Mouse (Mus musculus): ENCODE data around the gene Ksr2. TPM values are rescaled to one million over a fixed set of nuclear protein-coding genes. Genes with fewer than 3 reads are reported as not detected.

Gene Ksr2
- polyA plus RNA-seq, 1 experiment from 2014 or later: 0.15 TPM

GRCm38 (mm10) chr5:117457583-117457982 is 43.8 kb downstream of the Ksr2 start:
- Histone ChIP-seq H3K4me2 (replicated peaks) (no peak overlapping the region), H3K9me3 (no peaks in the 10 kb centered on the region), H3K4me1 (no peaks in the 10 kb centered on the region), H3K9ac (no peak overlapping the region), H3K4me3 (no peak overlapping the region), H3K27ac (no peak overlapping the region), H3K36me3 (no peaks in the 10 kb centered on the region), H3K27me3 (no peaks in the 10 kb centered on the region)
- no peak for ATAC-seq (ENCODE audit: low FRiP score, low read depth)
- 80% methylated on average over 8 of the region's 8 CpGs for WGBS

- Histone ChIP-seq H3K27me3 (no peaks in the 10 kb centered on the region), H3K4me3 (no peak overlapping the region), H3K9me3 (no peaks in the 10 kb centered on the region), H3K27ac (no peak overlapping the region), H3K36me3 (no peaks in the 10 kb centered on the region), H3K9ac (no peak overlapping the region), H3K4me1 (no peaks in the 10 kb centered on the region), H3K4me2 (replicated peaks) (no peak overlapping the region)
- 87% methylated on average over 9 of the region's 9 CpGs for WGBS
- ATAC-seq (ENCODE audit: low FRiP score, low read depth): no peak
Observed at GRCm38 (mm10) chr5:117458899-117459298, 45.1 kb downstream of the Ksr2 start.

- Histone ChIP-seq H3K27me3 (no peaks in the 10 kb centered on the region), H3K4me2 (replicated peaks) (no peak overlapping the region), H3K4me1 (no peaks in the 10 kb centered on the region), H3K27ac (no peak overlapping the region), H3K4me3 (no peak overlapping the region), H3K36me3 (no peaks in the 10 kb centered on the region), H3K9ac (no peak overlapping the region), H3K9me3 (no peaks in the 10 kb centered on the region)
- no peak for ATAC-seq (ENCODE audit: low FRiP score, low read depth)
- WGBS: 92% methylated on average over 14 of the region's 14 CpGs
Observed at GRCm38 (mm10) chr5:117460261-117460660, 46.5 kb downstream of the Ksr2 start.

- Histone ChIP-seq H3K27me3 (no peaks in the 10 kb centered on the region), H3K9me3 (no peaks in the 10 kb centered on the region), H3K4me1 (no peaks in the 10 kb centered on the region), H3K9ac (no peak overlapping the region), H3K4me3 (no peak overlapping the region), H3K4me2 (replicated peaks) (no peak overlapping the region), H3K27ac (no peak overlapping the region), H3K36me3 (no peaks in the 10 kb centered on the region)
- 71% methylated on average over 12 of the region's 12 CpGs for WGBS
- no peak for ATAC-seq (ENCODE audit: low FRiP score, low read depth)
Observed at GRCm38 (mm10) chr5:117467052-117467451, 53.3 kb downstream of the Ksr2 start.

- Histone ChIP-seq H3K9me3 (no peaks in the 10 kb centered on the region), H3K9ac (no peak overlapping the region), H3K4me2 (replicated peaks) (no peak overlapping the region), H3K4me1 (no peaks in the 10 kb centered on the region), H3K36me3 (no peaks in the 10 kb centered on the region), H3K4me3 (no peak overlapping the region), H3K27me3 (no peaks in the 10 kb centered on the region), H3K27ac (no peak overlapping the region)
- WGBS: 79% methylated on average over 4 of the region's 4 CpGs
- ATAC-seq (ENCODE audit: low FRiP score, low read depth): no peak
Observed at GRCm38 (mm10) chr5:117468961-117469360, 55.2 kb downstream of the Ksr2 start.

GRCm38 (mm10) chr5:117469572-117469971 is 55.8 kb downstream of the Ksr2 start:
- WGBS: 86% methylated on average over 8 of the region's 8 CpGs
- Histone ChIP-seq H3K27ac (no peak overlapping the region), H3K36me3 (no peaks in the 10 kb centered on the region), H3K4me2 (replicated peaks) (no peak overlapping the region), H3K9ac (no peak overlapping the region), H3K4me1 (no peaks in the 10 kb centered on the region), H3K4me3 (no peak overlapping the region), H3K27me3 (no peaks in the 10 kb centered on the region), H3K9me3 (no peaks in the 10 kb centered on the region)
- no peak for ATAC-seq (ENCODE audit: low FRiP score, low read depth)

GRCm38 (mm10) chr5:117481162-117481561 is 67.4 kb downstream of the Ksr2 start:
- Histone ChIP-seq H3K9me3 (no peaks in the 10 kb centered on the region), H3K9ac (no peak overlapping the region), H3K4me2 (replicated peaks) (no peak overlapping the region), H3K36me3 (no peaks in the 10 kb centered on the region), H3K4me1 (no peaks in the 10 kb centered on the region), H3K4me3 (no peak overlapping the region), H3K27me3 (no peaks in the 10 kb centered on the region), H3K27ac (no peak overlapping the region)
- no peak for ATAC-seq (ENCODE audit: low FRiP score, low read depth)
- WGBS: 71% methylated on average over 3 of the region's 3 CpGs

GRCm38 (mm10) chr5:117481586-117481985 is 67.8 kb downstream of the Ksr2 start:
- H3K9me3 ChIP-seq: no peaks in the 10 kb centered on the region
- no peaks in the 10 kb centered on the region for H3K36me3 ChIP-seq
- 92% methylated on average over 12 of the region's 12 CpGs for WGBS
- no peak overlapping the region for H3K9ac ChIP-seq
- ATAC-seq (ENCODE audit: low FRiP score, low read depth): no peak
- no peak overlapping the region for H3K27ac ChIP-seq
- H3K27me3 ChIP-seq: no peaks in the 10 kb centered on the region
- H3K4me2 ChIP-seq (replicated peaks): no peak overlapping the region
- H3K4me1 ChIP-seq: no peaks in the 10 kb centered on the region
- H3K4me3 ChIP-seq: no peak overlapping the region

- Histone ChIP-seq H3K27ac (no peak overlapping the region), H3K4me1 (no peaks in the 10 kb centered on the region), H3K36me3 (no peaks in the 10 kb centered on the region), H3K27me3 (no peaks in the 10 kb centered on the region), H3K4me3 (no peak overlapping the region), H3K9ac (no peak overlapping the region), H3K4me2 (replicated peaks) (no peak overlapping the region), H3K9me3 (no peaks in the 10 kb centered on the region)
- ATAC-seq (ENCODE audit: low FRiP score, low read depth): no peak
- 81% methylated on average over 11 of the region's 11 CpGs for WGBS
Observed at GRCm38 (mm10) chr5:117482013-117482412, 68.2 kb downstream of the Ksr2 start.

- Histone ChIP-seq H3K36me3 (no peaks in the 10 kb centered on the region), H3K9me3 (no peaks in the 10 kb centered on the region)
- 72% methylated on average over 6 of the region's 6 CpGs for WGBS
Observed at GRCm38 (mm10) chr5:117485411-117485810, 71.6 kb downstream of the Ksr2 start.

GRCm38 (mm10) chr5:117486092-117486491 is 72.3 kb downstream of the Ksr2 start:
- Histone ChIP-seq H3K9ac (no peak overlapping the region), H3K4me3 (no peak overlapping the region), H3K4me2 (replicated peaks) (no peak overlapping the region), H3K27me3 (no peaks in the 10 kb centered on the region), H3K4me1 (no peaks in the 10 kb centered on the region), H3K36me3 (no peaks in the 10 kb centered on the region), H3K27ac (no peak overlapping the region), H3K9me3 (no peaks in the 10 kb centered on the region)
- WGBS: 67% methylated on average over 7 of the region's 7 CpGs
- no peak for ATAC-seq (ENCODE audit: low FRiP score, low read depth)

More at GRCm38 (mm10) chr5:117485411-117485810, 71.6 kb downstream of the Ksr2 start:
- no peaks in the 10 kb centered on the region for H3K4me1 ChIP-seq
- no peak for ATAC-seq (ENCODE audit: low FRiP score, low read depth)
- H3K4me3 ChIP-seq: no peak overlapping the region
- no peak overlapping the region for H3K9ac ChIP-seq
- H3K27me3 ChIP-seq: no peaks in the 10 kb centered on the region
- no peak overlapping the region for H3K27ac ChIP-seq
- H3K4me2 ChIP-seq (replicated peaks): no peak overlapping the region

GRCm38 (mm10) chr5:117488155-117488554 is 74.4 kb downstream of the Ksr2 start:
- peaks cover 2% of the 10 kb centered on the region; the same call in 1 of the 2 replicates for H3K27me3 ChIP-seq
- WGBS: 73% methylated on average over 6 of the region's 6 CpGs
- no peaks in the 10 kb centered on the region for H3K36me3 ChIP-seq
- no peak overlapping the region for H3K9ac ChIP-seq
- no peak for ATAC-seq (ENCODE audit: low FRiP score, low read depth)
- H3K9me3 ChIP-seq: no peaks in the 10 kb centered on the region
- no peak overlapping the region for H3K27ac ChIP-seq
- peaks cover 4% of the 10 kb centered on the region for H3K4me1 ChIP-seq
- H3K4me2 ChIP-seq (replicated peaks): no peak overlapping the region
- H3K4me3 ChIP-seq: no peak overlapping the region

- H3K9ac ChIP-seq: no peak overlapping the region
- H3K4me3 ChIP-seq: no peak overlapping the region
- peaks cover 10% of the 10 kb centered on the region for H3K4me1 ChIP-seq
- no peak overlapping the region for H3K27ac ChIP-seq
- 86% methylated on average over 16 of the region's 16 CpGs for WGBS
- no peak overlapping the region for H3K4me2 ChIP-seq (replicated peaks)
- ATAC-seq (ENCODE audit: low FRiP score, low read depth): no peak
- no peaks in the 10 kb centered on the region for H3K36me3 ChIP-seq
- peaks cover 2% of the 10 kb centered on the region; the same call in 1 of the 2 replicates for H3K27me3 ChIP-seq
- no peaks in the 10 kb centered on the region for H3K9me3 ChIP-seq
Observed at GRCm38 (mm10) chr5:117488670-117489325, 75.0 kb downstream of the Ksr2 start.
